Mouse (Mus musculus) heart, embryonic 10.5 days (tissue): ENCODE data around the gene Taf1c. TPM values are rescaled to one million over a fixed set of nuclear protein-coding genes. Genes with fewer than 3 reads are reported as not detected.
A peak's percentile ranks its signal among the peaks of the same experiment; 100 is the strongest.

ENCODE experiments used
- DNase-seq: peaks from one replicate; pipeline ENCODE4 v3.0.0-alpha.2; 2017; ENCODE audit warnings: low spot score
- H3K27ac ChIP-seq: fragments of 300-500 bp; sonication (generic); 2 replicates; pipeline ENCODE4 v1.5.1; 2016; ENCODE audit warnings: mild to moderate bottlenecking
- H3K27me3 ChIP-seq: fragments of 300-500 bp; sonication (generic); 2 replicates; pipeline ENCODE4 v1.6.1; 2016; ENCODE audit warnings: mild to moderate bottlenecking; ENCODE audit not compliant: poor library complexity, insufficient read depth, severe bottlenecking
- H3K36me3 ChIP-seq: fragments of 300-500 bp; sonication (generic); 2 replicates; pipeline ENCODE4 v1.6.1; 2016; ENCODE audit warnings: mild to moderate bottlenecking, moderate library complexity
- H3K4me1 ChIP-seq: fragments of 300-500 bp; sonication (generic); 2 replicates; pipeline ENCODE4 v1.6.1; 2016; ENCODE audit warnings: mild to moderate bottlenecking
- H3K4me3 ChIP-seq: fragments of 300-500 bp; sonication (generic); 2 replicates; pipeline ENCODE4 v1.5.1; 2016; ENCODE audit warnings: mild to moderate bottlenecking, moderate library complexity
- H3K9me3 ChIP-seq: fragments of 300-500 bp; sonication (generic); 2 replicates; pipeline ENCODE4 v1.6.1; 2016; ENCODE audit warnings: mild to moderate bottlenecking, moderate library complexity
- WGBS: fragments of 180-500 bp; shearing (Covaris S2); methylation state at CpG from one replicate; pipeline ENCODE4 v1.1.7; 2016; 5-methylcytosine and 5-hydroxymethylcytosine counted together
- polyA plus RNA-seq: library from polyadenylated mRNA; unstranded; fragments of >200 nt; fragmentation: Nextera tagmentation; extraction: Ambion mirVana; gene quantifications from 2 replicates; pipeline ENCODE4 v1.2.1, GENCODE M21; 2016

Taf1c gene
- polyA plus RNA-seq, 1 experiment from 2014 or later: 11.2 TPM

DNA sequence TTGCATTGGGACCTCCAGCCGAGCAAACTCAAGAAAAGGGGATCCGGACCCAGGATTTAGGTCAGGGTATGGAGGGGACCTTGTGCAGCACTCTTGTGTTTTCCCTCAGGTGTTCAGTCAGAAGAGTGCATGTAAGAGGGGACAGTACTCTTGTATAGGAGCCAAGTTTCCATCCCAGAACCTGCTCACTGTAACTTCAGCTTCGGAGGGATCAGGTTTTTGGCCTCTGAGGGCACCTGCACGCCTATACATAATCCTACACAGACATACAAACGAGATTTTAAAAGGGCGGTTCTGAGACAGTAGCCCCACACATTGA lies 45.7 kb downstream of the Taf1c start:
- H3K27me3 ChIP-seq: no peaks in the 10 kb centered on the region
- H3K4me3 ChIP-seq: peak overlapping the region; percentile 90
- peaks cover 24% of the 10 kb centered on the region for H3K4me1 ChIP-seq
- WGBS: 83% methylated on average over 6 of the region's 6 CpGs
- no peaks in the 10 kb centered on the region for H3K9me3 ChIP-seq
- no peak for DNase-seq
- H3K36me3 ChIP-seq: peaks cover 31% of the 10 kb centered on the region
- H3K27ac ChIP-seq: peak overlapping the region; percentile 97

DNA sequence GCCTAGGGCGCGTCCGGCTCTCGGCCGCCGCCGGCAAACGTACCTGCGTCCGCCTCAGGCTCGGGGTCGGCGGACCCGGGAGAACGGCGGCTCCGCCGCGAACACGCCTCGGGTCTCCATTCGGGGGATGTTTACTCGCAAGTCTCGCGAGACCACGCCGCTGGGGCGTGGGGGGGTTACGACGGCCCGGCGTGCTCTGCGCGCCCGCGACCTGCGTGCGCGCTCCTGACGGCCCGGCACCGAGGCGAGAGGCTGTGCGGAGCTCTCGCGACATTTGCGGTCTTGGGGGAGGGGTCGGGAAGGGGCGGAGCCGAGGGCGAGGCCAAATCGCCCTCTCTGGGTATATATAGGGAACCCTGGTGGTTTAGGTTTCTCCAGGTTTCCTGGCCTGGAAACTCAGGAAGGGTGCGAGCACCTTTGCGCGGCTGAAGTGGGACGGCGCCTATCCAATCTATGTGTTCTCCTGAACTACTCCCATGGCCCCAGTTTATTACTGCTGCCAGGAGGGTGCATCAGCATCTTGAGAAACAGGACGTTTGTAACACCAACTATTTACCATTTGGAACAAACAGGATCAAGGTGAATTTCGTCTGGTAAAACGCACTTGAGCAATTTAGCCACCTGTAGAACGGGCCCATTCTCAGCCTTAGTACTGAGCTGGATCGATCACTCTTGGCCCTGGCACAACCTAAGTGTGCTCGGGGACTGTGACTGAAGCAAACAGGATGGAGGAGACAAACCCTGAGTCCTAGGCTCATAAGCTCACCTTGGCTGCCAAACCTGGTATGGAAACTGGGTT lies 46.2 kb downstream of the Taf1c start, which contains the start of gene Mbtps1:
Gene Mbtps1, minus strand, starts transcription at position 133 of the 799 bp plus-strand sequence.
- Histone ChIP-seq H3K27me3 (no peaks in the 10 kb centered on the region), H3K36me3 (peaks cover 26% of the 10 kb centered on the region), H3K9me3 (no peaks in the 10 kb centered on the region), H3K27ac (peak within 1 kb of the TSS; percentile 97), H3K4me3 (peak within 1 kb of the TSS; percentile 90), H3K4me1 (peaks cover 30% of the 10 kb centered on the region)
- WGBS: 6% methylated on average over 63 of the region's 63 CpGs
- DNase-seq: peak; percentile 97

DNA sequence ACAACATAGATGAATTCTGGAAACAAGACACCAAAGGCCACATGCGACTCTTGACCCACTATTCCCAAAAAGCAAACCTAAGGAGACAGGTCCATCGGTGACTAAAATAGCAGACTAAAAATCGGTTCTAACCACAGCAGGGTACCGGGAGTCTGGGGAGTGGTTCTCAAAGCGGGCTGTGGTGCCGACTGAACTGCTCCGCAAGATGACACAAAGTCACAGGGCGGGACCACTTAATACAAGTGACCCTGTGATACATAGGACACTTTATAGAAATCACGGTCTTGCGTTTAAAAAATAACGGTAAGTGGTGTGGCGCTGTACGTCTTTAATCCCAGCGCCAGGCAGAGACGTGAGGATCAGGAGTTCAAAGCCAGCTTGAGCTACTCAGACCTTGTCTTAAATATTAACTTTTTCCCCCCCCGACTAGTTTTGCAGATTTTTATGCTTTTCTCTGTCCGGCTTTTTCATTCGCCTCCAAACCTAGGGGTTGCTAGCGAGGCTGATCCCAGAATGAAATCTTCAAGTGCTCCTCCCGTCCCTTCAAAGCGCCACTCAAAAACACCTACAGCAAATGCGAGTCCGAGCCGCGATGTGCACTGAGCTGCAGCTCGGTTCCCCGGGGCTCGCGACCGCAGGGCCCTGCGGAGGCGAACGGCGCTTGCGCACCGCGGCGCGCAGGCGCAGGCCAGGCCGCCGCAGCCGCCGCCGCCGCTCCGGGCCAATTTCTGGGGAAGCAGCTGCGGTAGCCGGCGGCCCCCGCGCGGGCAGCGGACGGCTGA lies 47.0 kb downstream of the Taf1c start:
- Histone ChIP-seq H3K36me3 (peaks cover 18% of the 10 kb centered on the region), H3K27ac (peak overlapping the region; percentile 97), H3K4me1 (peaks cover 36% of the 10 kb centered on the region), H3K27me3 (no peaks in the 10 kb centered on the region), H3K4me3 (peak overlapping the region; percentile 90), H3K9me3 (no peaks in the 10 kb centered on the region)
- WGBS: 1% methylated on average over 55 of the region's 55 CpGs
- DNase-seq: peak; percentile 90

DNA sequence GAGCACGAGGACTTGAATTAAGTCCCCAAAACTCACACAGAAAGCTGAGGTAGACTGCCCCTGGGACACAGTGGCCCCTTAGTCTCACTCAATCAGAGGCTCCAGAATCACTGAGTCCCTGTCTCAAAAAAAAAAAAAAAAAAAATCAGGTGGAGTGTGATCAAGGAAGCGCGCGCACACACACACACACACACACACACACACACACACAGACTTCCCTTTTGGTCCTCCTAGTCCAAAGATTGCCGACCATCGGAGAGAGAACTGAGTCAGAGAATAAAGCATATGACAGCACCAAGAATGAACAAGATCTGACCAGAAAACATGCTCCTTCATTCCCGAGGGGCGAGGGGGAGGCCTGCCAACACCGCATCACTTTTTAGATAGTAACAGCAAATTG lies 47.9 kb downstream of the Taf1c start:
- H3K4me3 ChIP-seq: peak overlapping the region; percentile 90
- WGBS: 81% methylated on average over 9 of the region's 9 CpGs
- no peaks in the 10 kb centered on the region for H3K9me3 ChIP-seq
- H3K36me3 ChIP-seq: peaks cover 9% of the 10 kb centered on the region
- no peak for DNase-seq
- H3K4me1 ChIP-seq: peaks cover 39% of the 10 kb centered on the region
- H3K27ac ChIP-seq: no peak overlapping the region
- no peaks in the 10 kb centered on the region for H3K27me3 ChIP-seq

DNA sequence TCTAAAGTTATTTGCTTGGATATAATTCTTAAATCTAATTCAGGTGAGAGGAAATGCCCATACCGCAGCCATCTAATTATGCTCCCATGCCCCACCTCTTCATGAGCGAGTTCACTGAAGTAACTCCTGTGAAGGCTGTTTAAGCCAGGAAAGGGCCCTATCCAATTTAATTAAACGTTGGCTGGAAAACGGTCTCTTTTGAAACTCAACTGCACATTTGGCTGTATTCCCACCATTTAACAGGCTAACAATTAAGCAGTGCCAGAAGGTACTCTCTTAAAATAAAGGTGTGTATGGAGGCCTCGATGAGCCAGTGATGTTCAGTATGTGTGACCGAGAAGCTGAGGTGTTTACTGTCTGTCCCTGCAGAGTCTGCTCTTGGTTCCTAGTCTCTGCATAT lies 49.2 kb downstream of the Taf1c start:
- Histone ChIP-seq H3K4me1 (peaks cover 44% of the 10 kb centered on the region), H3K4me3 (no peak overlapping the region), H3K27ac (no peak overlapping the region), H3K36me3 (0 out of 2 replicates have a peak, but pooled peaks cover 3% of the 10 kb centered on the region), H3K27me3 (no peaks in the 10 kb centered on the region), H3K9me3 (no peaks in the 10 kb centered on the region)
- WGBS: 91% methylated on average over 6 of the region's 6 CpGs
- no peak for DNase-seq

DNA sequence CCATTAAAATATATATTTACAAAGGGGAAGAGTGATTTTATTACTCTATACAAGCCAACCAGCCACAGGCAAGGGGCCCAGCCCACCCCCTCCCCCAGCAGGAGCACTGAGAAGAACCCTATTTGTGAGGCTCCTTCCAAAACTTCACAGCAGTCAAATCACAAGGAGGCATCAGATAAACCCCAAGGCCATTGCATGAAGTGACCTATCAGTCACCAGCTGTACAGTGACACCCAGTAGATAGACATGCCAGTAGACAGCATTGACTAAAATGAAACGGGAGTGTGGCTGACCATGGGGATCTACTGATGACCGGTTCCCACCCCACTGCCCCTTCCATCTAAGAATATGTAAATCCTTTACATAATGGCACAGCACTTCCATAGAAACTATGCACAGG lies 52.1 kb downstream of the Taf1c start:
- Histone ChIP-seq H3K27me3 (no peaks in the 10 kb centered on the region), H3K36me3 (0 out of 2 replicates have a peak, but pooled peaks cover 6% of the 10 kb centered on the region), H3K27ac (no peak overlapping the region), H3K4me1 (peaks cover 51% of the 10 kb centered on the region), H3K9me3 (no peaks in the 10 kb centered on the region), H3K4me3 (no peak overlapping the region)
- WGBS: 53% methylated on average over 2 of the region's 2 CpGs
- DNase-seq: no peak

DNA sequence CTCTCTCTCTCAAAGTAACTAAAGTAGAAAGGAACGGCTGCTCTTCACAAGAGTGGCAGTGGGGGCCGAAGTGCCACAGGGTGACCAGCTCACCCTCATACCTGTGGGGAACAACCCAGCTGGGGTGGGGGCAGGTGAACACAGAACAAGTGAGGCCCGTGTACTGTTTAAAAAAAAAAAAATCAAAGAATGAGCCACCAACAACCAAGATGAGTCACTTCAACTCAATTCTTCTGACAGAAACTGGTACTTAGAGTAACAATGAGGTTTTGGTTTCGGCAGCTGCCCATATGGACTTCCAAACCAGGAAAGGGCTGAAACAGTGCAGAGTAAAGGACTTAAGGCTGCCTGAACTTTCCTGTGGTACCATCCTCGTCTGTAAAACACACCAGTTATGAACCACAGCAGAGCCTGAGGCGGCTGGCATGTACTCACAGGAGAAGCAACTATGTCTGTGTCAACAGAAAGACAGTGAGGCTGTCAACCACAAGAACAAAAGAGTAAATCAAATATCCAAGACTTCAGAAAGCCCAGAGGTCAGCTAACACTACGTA lies 56.4 kb downstream of the Taf1c start:
- Histone ChIP-seq H3K4me1 (peaks cover 30% of the 10 kb centered on the region), H3K36me3 (peaks cover 44% of the 10 kb centered on the region), H3K9me3 (no peaks in the 10 kb centered on the region), H3K27ac (no peak overlapping the region), H3K27me3 (no peaks in the 10 kb centered on the region), H3K4me3 (no peak overlapping the region)
- 78% methylated on average over 7 of the region's 7 CpGs for WGBS
- no peak for DNase-seq

Other genes with a start within 250 kb of the Taf1c start
- 15.2 and 17.7 TPM in 2 replicates for gene Mlycd, start 210.3 kb downstream of the Taf1c start, polyA plus RNA-seq
- gene Osgin1, start 171.1 kb downstream of the Taf1c start, polyA plus RNA-seq: 0.20 and 2.7 TPM in 2 replicates
- gene Necab2, start 158.5 kb downstream of the Taf1c start, polyA plus RNA-seq: 1.9 and 3.4 TPM in 2 replicates
- not detected in 2 replicates for gene Slc38a8, start 103.5 kb downstream of the Taf1c start, polyA plus RNA-seq
- gene Mbtps1, start 46.5 kb downstream of the Taf1c start, polyA plus RNA-seq: 86.9 and 98.4 TPM in 2 replicates
- gene Hsdl1, start 30.0 kb downstream of the Taf1c start, polyA plus RNA-seq: 35.3 and 47.9 TPM in 2 replicates
- gene Dnaaf1, start 30.0 kb downstream of the Taf1c start, polyA plus RNA-seq: 0.11 and 0.31 TPM in 2 replicates
- 0.14 TPM in 1 of 2 replicates, not detected in the other for gene Adad2, start 7.5 kb upstream of the Taf1c start, polyA plus RNA-seq
- not detected in 2 replicates for gene Kcng4, start 30.5 kb upstream of the Taf1c start, polyA plus RNA-seq
- 1.3 and 1.6 TPM in 2 replicates for gene Wfdc1, start 61.1 kb upstream of the Taf1c start, polyA plus RNA-seq
- 0.36 and 1.5 TPM in 2 replicates for gene Atp2c2, start 94.8 kb upstream of the Taf1c start, polyA plus RNA-seq
- gene Tldc1, start 173.2 kb upstream of the Taf1c start, polyA plus RNA-seq: 14.5 and 19.8 TPM in 2 replicates
- gene Cotl1, start 235.3 kb upstream of the Taf1c start, polyA plus RNA-seq: 55.7 and 62.0 TPM in 2 replicates